Mouse (Mus musculus) cortical plate, adult 2 months (tissue): ENCODE measurements around the gene Ddx43.
"Not testable (repeated sequence)": the region's sequence is repeated elsewhere in the genome, so short reads cannot be mapped to it uniquely, and the experiment has no call there.

Source experiments
- CTCF ChIP-seq: fragments of 200-500 bp; IDR thresholded peaks from 2 replicates; pipeline ENCODE4 v1.5.1; 2011; ENCODE audit warnings: mild to moderate bottlenecking, control low read depth, low read length; ENCODE audit not compliant: insufficient read depth; ENCODE audit errors: extremely low read depth
- POLR2A ChIP-seq: fragments of 200-500 bp; IDR thresholded peaks from 2 replicates; pipeline ENCODE4 v1.6.1; 2011; ENCODE audit warnings: mild to moderate bottlenecking, low read length, control low read depth; ENCODE audit not compliant: insufficient read depth; ENCODE audit errors: extremely low read depth

DNA sequence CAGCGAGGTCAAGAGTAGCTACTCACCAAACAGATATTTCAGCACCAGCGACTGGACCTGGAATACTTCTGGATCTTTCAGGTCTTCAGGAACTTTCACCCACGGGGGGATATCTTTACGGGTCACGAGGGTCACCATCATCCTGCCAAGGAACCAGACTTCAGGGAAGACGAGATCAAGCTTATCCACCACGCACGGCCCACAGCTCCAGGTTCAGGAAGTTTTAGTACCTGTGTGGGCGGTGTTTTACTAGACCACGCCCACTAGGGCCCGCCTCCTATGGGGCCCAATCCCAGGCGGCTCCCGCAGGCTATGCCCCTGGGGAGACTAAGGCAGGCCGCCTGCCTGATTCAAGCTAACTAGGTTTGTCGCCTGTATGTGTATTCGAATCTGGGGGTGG, 27.6 kb upstream of the Ddx43 start, which contains the start of gene Dppa5a:
- TF ChIP-seq CTCF, POLR2A: not testable (repeated sequence)
